Mouse (Mus musculus) lung, embryonic 15.5 days (tissue): Measurements from ENCODE around the gene Cacna1a. TPM values are rescaled to one million over a fixed set of nuclear protein-coding genes. Genes with fewer than 3 reads are reported as not detected.
A peak's percentile ranks its signal among the peaks of the same experiment; 100 is the strongest.
"Not testable (repeated sequence)": the region's sequence is repeated elsewhere in the genome, so short reads cannot be mapped to it uniquely, and the experiment has no call there.

Source experiments
- ATAC-seq: fragments of 200-750 bp; cut with Nextera tagmentation; 2 replicates; pipeline ENCODE4 v1.8.0; 2017; ENCODE audit warnings: moderate number of reproducible peaks, borderline replicate concordance; ENCODE audit not compliant: low FRiP score, low TSS enrichment; ENCODE audit errors: extremely low read depth
- H3K27ac ChIP-seq: fragments of 300-500 bp; sonication (generic); 2 replicates; pipeline ENCODE4 v1.5.1; 2015; ENCODE audit warnings: moderate library complexity, mild to moderate bottlenecking, inconsistent platforms
- H3K27me3 ChIP-seq: fragments of 300-500 bp; sonication (generic); 2 replicates; pipeline ENCODE4 v1.6.1; 2015; ENCODE audit warnings: inconsistent platforms
- H3K36me3 ChIP-seq: fragments of 300-500 bp; sonication (generic); 2 replicates; pipeline ENCODE4 v1.6.1; 2015; ENCODE audit warnings: inconsistent platforms
- H3K4me1 ChIP-seq: fragments of 300-500 bp; sonication (generic); 2 replicates; pipeline ENCODE4 v1.6.1; 2015; ENCODE audit warnings: inconsistent platforms
- H3K4me2 ChIP-seq: fragments of 300-500 bp; sonication (generic); 2 replicates; pipeline ENCODE4 v1.6.1; 2015; ENCODE audit warnings: inconsistent platforms, mild to moderate bottlenecking, moderate library complexity
- H3K4me3 ChIP-seq: fragments of 300-500 bp; sonication (generic); 2 replicates; pipeline ENCODE4 v1.5.1; 2015; ENCODE audit warnings: mild to moderate bottlenecking, inconsistent platforms
- H3K9ac ChIP-seq: fragments of 300-500 bp; sonication (generic); 2 replicates; pipeline ENCODE4 v1.6.1; 2015; ENCODE audit warnings: inconsistent platforms
- H3K9me3 ChIP-seq: fragments of 300-500 bp; sonication (generic); 2 replicates; pipeline ENCODE4 v1.6.1; 2016; ENCODE audit warnings: inconsistent platforms
- WGBS: fragments of 180-500 bp; shearing (Covaris S2); methylation state at CpG from one replicate; pipeline ENCODE4 v1.1.7; 2015; 5-methylcytosine and 5-hydroxymethylcytosine counted together
- polyA plus RNA-seq: library from polyadenylated mRNA; unstranded; fragments of >200 nt; fragmentation: Nextera tagmentation; extraction: Ambion mirVana; gene quantifications from 2 replicates; pipeline ENCODE4 v1.2.1, GENCODE M21; 2015

The Cacna1a gene
- polyA plus RNA-seq, 1 experiment from 2014 or later: 2.1 TPM

GRCm38 (mm10) chr8:84600311-84600907 lies 212.2 kb downstream of the Cacna1a start:
- ATAC-seq: no peak; the same call in 1 of the 2 replicates
- peaks cover 22% of the 10 kb centered on the region for H3K27me3 ChIP-seq
- no peak overlapping the region for H3K27ac ChIP-seq
- peak overlapping the region; percentile 61 for H3K4me2 ChIP-seq
- peak overlapping the region; percentile 26 for H3K4me3 ChIP-seq
- no peaks in the 10 kb centered on the region for H3K9me3 ChIP-seq
- peaks cover 9% of the 10 kb centered on the region for H3K4me1 ChIP-seq
- WGBS: 19% methylated on average over 25 of the region's 26 CpGs
- H3K36me3 ChIP-seq: no peaks in the 10 kb centered on the region
- no peak overlapping the region for H3K9ac ChIP-seq

DNA sequence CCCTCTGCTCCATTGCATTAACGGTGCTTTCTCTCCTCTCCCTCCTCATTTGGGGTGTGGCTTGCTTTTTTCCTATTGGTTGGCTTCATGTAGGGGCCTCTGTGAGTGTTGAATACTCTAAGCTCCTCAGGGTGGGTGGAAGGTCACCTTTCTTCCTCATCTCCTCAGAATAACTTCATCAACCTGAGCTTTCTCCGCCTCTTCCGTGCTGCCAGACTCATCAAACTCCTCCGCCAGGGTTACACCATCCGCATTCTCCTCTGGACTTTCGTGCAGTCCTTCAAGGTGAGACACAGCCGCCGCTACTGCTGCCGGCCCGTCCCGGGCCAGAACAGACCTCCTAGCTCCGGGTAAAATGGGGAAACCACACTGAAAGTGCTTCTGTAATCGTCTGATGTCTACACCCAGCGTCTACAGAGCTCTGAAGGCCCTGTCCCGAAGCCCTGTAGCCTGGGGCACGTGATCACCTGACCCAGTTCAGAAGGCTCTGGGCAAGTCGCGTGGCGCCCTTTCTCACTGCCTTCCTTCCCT lies 213.0 kb downstream of the Cacna1a start:
- WGBS: 3% methylated on average over 19 of the region's 19 CpGs
- Histone ChIP-seq H3K4me1 (peaks cover 9% of the 10 kb centered on the region), H3K9ac (no peak overlapping the region), H3K36me3 (no peaks in the 10 kb centered on the region), H3K27ac (no peak overlapping the region), H3K27me3 (peaks cover 22% of the 10 kb centered on the region), H3K4me3 (peak overlapping the region; percentile 26), H3K4me2 (peak overlapping the region; percentile 61), H3K9me3 (no peaks in the 10 kb centered on the region)
- no peak for ATAC-seq

GRCm38 (mm10) chr8:84614512-84615223 lies 226.4 kb downstream of the Cacna1a start:
- peaks cover 10% of the 10 kb centered on the region; the same call in 1 of the 2 replicates for H3K27me3 ChIP-seq
- no peaks in the 10 kb centered on the region for H3K9me3 ChIP-seq
- H3K9ac ChIP-seq: no peak overlapping the region
- no peak overlapping the region for H3K27ac ChIP-seq
- no peaks in the 10 kb centered on the region for H3K4me1 ChIP-seq
- no peak overlapping the region for H3K4me2 ChIP-seq
- ATAC-seq: no peak
- 34% methylated on average over 16 of the region's 16 CpGs for WGBS
- H3K36me3 ChIP-seq: no peaks in the 10 kb centered on the region
- H3K4me3 ChIP-seq: no peak overlapping the region

- no peak overlapping the region for H3K27ac ChIP-seq
- WGBS: 38% methylated on average over 22 of the region's 22 CpGs
- H3K36me3 ChIP-seq: no peaks in the 10 kb centered on the region
- no peaks in the 10 kb centered on the region for H3K4me1 ChIP-seq
- H3K9me3 ChIP-seq: no peaks in the 10 kb centered on the region
- peaks cover 9% of the 10 kb centered on the region; the same call in 1 of the 2 replicates for H3K27me3 ChIP-seq
- H3K9ac ChIP-seq: no peak overlapping the region
- H3K4me2 ChIP-seq: no peak overlapping the region
- ATAC-seq: no peak
- H3K4me3 ChIP-seq: no peak overlapping the region
These were observed 227.6 kb downstream of the Cacna1a start for GRCm38 (mm10) chr8:84615666-84616485.

- ATAC-seq: no peak
- Histone ChIP-seq H3K4me3 (no peak overlapping the region), H3K36me3 (no peaks in the 10 kb centered on the region), H3K9ac (no peak overlapping the region), H3K27ac (no peak overlapping the region), H3K9me3 (no peaks in the 10 kb centered on the region), H3K4me1 (no peaks in the 10 kb centered on the region), H3K4me2 (no peak overlapping the region), H3K27me3 (peaks cover 6% of the 10 kb centered on the region; the same call in 1 of the 2 replicates)
- WGBS: 39% methylated on average over 22 of the region's 22 CpGs
These were observed 228.8 kb downstream of the Cacna1a start for GRCm38 (mm10) chr8:84617005-84617404.

- Histone ChIP-seq H3K27me3 (no peaks in the 10 kb centered on the region; the same call in 1 of the 2 replicates), H3K9me3 (no peaks in the 10 kb centered on the region), H3K27ac (no peak overlapping the region), H3K4me2 (no peak overlapping the region), H3K4me3 (no peak overlapping the region), H3K4me1 (no peaks in the 10 kb centered on the region), H3K9ac (no peak overlapping the region), H3K36me3 (no peaks in the 10 kb centered on the region)
- WGBS: 71% methylated on average over 8 of the region's 8 CpGs
- ATAC-seq: no peak
These were observed 232.9 kb downstream of the Cacna1a start for GRCm38 (mm10) chr8:84621102-84621625.

DNA sequence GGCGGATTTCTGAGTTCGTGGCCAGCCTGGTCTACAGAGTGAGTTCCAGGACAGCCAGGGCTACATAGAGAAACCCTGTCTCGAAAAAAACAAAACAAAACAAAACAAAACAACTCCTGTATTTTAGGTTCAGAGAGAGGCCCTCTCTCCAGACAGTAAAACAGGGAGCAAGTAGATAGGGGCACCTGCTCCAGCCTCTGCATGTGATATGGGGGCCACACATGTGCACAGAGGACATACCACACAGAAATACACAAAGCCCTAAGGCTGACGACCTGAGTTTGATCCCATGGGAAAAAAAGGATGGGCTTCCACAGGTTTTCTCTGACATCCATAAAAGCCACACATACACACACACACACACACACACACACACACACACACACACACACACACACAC lies 235.2 kb downstream of the Cacna1a start:
- H3K9me3 ChIP-seq, ATAC-seq, H3K9ac ChIP-seq, H3K27me3 ChIP-seq, H3K4me1 ChIP-seq, H3K4me3 ChIP-seq, H3K27ac ChIP-seq, H3K36me3 ChIP-seq, H3K4me2 ChIP-seq: not testable (repeated sequence)
- WGBS: 68% methylated on average over 4 of the region's 4 CpGs

GRCm38 (mm10) chr8:84629586-84629985 lies 241.3 kb downstream of the Cacna1a start:
- no peak for ATAC-seq
- H3K36me3 ChIP-seq: no peaks in the 10 kb centered on the region
- H3K4me2 ChIP-seq: no peak overlapping the region
- WGBS: 60% methylated on average over 11 of the region's 11 CpGs
- H3K9ac ChIP-seq: no peak overlapping the region
- H3K4me3 ChIP-seq: no peak overlapping the region
- H3K9me3 ChIP-seq: no peaks in the 10 kb centered on the region
- H3K27ac ChIP-seq: no peak overlapping the region
- H3K4me1 ChIP-seq: no peaks in the 10 kb centered on the region; the same call in 1 of the 2 replicates
- H3K27me3 ChIP-seq: no peaks in the 10 kb centered on the region

GRCm38 (mm10) chr8:84630145-84630544 lies 241.9 kb downstream of the Cacna1a start:
- 64% methylated on average over 4 of the region's 4 CpGs for WGBS
- no peak for ATAC-seq
- H3K4me1 ChIP-seq: peaks cover 4% of the 10 kb centered on the region

GRCm38 (mm10) chr8:84631813-84632212 lies 243.6 kb downstream of the Cacna1a start:
- H3K9me3 ChIP-seq: no peaks in the 10 kb centered on the region
- 87% methylated on average over 4 of the region's 4 CpGs for WGBS
- H3K4me3 ChIP-seq: no peak overlapping the region
- peaks cover 18% of the 10 kb centered on the region for H3K4me1 ChIP-seq
- H3K27ac ChIP-seq: no peak overlapping the region
- no peaks in the 10 kb centered on the region for H3K36me3 ChIP-seq
- no peak overlapping the region for H3K9ac ChIP-seq
- no peak overlapping the region for H3K4me2 ChIP-seq
- no peaks in the 10 kb centered on the region for H3K27me3 ChIP-seq
- no peak for ATAC-seq

More at GRCm38 (mm10) chr8:84630145-84630544, 241.9 kb downstream of the Cacna1a start:
- Histone ChIP-seq H3K4me3 (no peak overlapping the region), H3K9ac (no peak overlapping the region), H3K9me3 (no peaks in the 10 kb centered on the region), H3K27ac (no peak overlapping the region), H3K27me3 (no peaks in the 10 kb centered on the region), H3K4me2 (no peak overlapping the region), H3K36me3 (no peaks in the 10 kb centered on the region)

- 45% methylated on average over 10 of the region's 10 CpGs for WGBS
- Histone ChIP-seq H3K4me2 (no peak overlapping the region), H3K27ac (no peak overlapping the region), H3K27me3 (no peaks in the 10 kb centered on the region), H3K9me3 (no peaks in the 10 kb centered on the region), H3K9ac (no peak overlapping the region), H3K4me3 (no peak overlapping the region), H3K36me3 (no peaks in the 10 kb centered on the region), H3K4me1 (peaks cover 27% of the 10 kb centered on the region)
- ATAC-seq: no peak
These were observed 245.8 kb downstream of the Cacna1a start for GRCm38 (mm10) chr8:84633841-84634584.
